Comparison of ENCODE assay signal across 19 mouse cellular contexts in genomic region chr4:97635757-97636292, GRCm38 (mm10).
A peak's percentile ranks its signal among the peaks of the same experiment; 100 is the strongest.
DNase-seq lines count a peak whose midpoint lies in the region; ATAC-seq and TF ChIP-seq lines count a peak whose summit lies in the region.
"Had no signal": no experiment of that assay in that cellular context is flagged by ENCODE, and none has a peak within 500 bp of the region (broad histone marks: within the 10 kb centered on the region; RNA-seq: fewer than 3 reads in every experiment).

No protein-coding gene starts in this region.

- H3K27me3 ChIP-seq in midbrain, embryonic 11.5 days (ENCODE audit: control insufficient read depth, insufficient read depth, low read length), result no peaks in the 10 kb centered on the region
- no peaks in the 10 kb centered on the region for H3K27me3 ChIP-seq in midbrain, embryonic 16.5 days (ENCODE audit: control insufficient read depth, insufficient read depth, low read depth, low read length)
- H3K27me3 ChIP-seq in forebrain, postnatal 0 days (ENCODE audit: insufficient read depth, low read length), result no peaks in the 10 kb centered on the region
- no peaks in the 10 kb centered on the region for H3K27me3 ChIP-seq in limb, embryonic 11.5 days (ENCODE audit: control insufficient read depth, insufficient read depth, low read length)
- H3K27me3 ChIP-seq in neural tube, embryonic 15.5 days (replicated peaks), result no peaks in the 10 kb centered on the region
- H3K27me3 ChIP-seq: limb, embryonic 15.5 days had no signal

- 0 out of 2 replicates have a peak, but pooled peaks have one; percentile 17 for ATAC-seq in midbrain, embryonic 11.5 days (ENCODE audit: low FRiP score)
- no peak for ATAC-seq in midbrain, embryonic 16.5 days
- peak; percentile 36; the same call in 1 of the 2 replicates for ATAC-seq in forebrain, postnatal 0 days
- no peak for ATAC-seq in limb, embryonic 11.5 days (ENCODE audit: insufficient number of reproducible peaks, low FRiP score, low TSS enrichment, low read depth)
- no peak for ATAC-seq in neural tube, embryonic 15.5 days (ENCODE audit: low FRiP score)

- no peak overlapping the region for H3K9ac ChIP-seq in midbrain, embryonic 11.5 days (ENCODE audit: low read length)
- H3K9ac ChIP-seq in midbrain, embryonic 16.5 days (ENCODE audit: low read depth, low read length), result no peak overlapping the region
- no peak overlapping the region for H3K9ac ChIP-seq in forebrain, postnatal 0 days
- no peak overlapping the region for H3K9ac ChIP-seq in limb, embryonic 11.5 days (ENCODE audit: low read length)
- H3K9ac ChIP-seq in neural tube, embryonic 15.5 days (replicated peaks), result no peak overlapping the region
- H3K9ac ChIP-seq: limb, embryonic 15.5 days had no signal

- no peak overlapping the region for H3K4me3 ChIP-seq in midbrain, embryonic 11.5 days (ENCODE audit: low read depth, low read length)
- no peak overlapping the region for H3K4me3 ChIP-seq in midbrain, embryonic 16.5 days (ENCODE audit: low read depth, low read length)
- no peak overlapping the region for H3K4me3 ChIP-seq in forebrain, postnatal 0 days (ENCODE audit: low read depth, low read length)
- H3K4me3 ChIP-seq in limb, embryonic 11.5 days (ENCODE audit: low read depth, low read length), result no peak overlapping the region
- no peak overlapping the region for H3K4me3 ChIP-seq in neural tube, embryonic 15.5 days (replicated peaks)
- H3K4me3 ChIP-seq: limb, embryonic 15.5 days; myocyte had no signal

- no peak for DNase-seq in midbrain, embryonic 11.5 days (ENCODE audit: low spot score, missing footprints)
- no peak for DNase-seq in forebrain, postnatal 0 days
- no peak for DNase-seq in limb, embryonic 11.5 days (ENCODE audit: low spot score)
- DNase-seq in lung, postnatal 10 days, result no peak
- DNase-seq in layer of hippocampus, postnatal 14 days (ENCODE audit: low spot score in 2 of 2), result no peak
- DNase-seq in thymus, postnatal 4 days, result no peak
- DNase-seq: adrenal gland, adult 8-10 months; cerebellum, postnatal 25 days; heart, adult 18-20 months; kidney, adult 18-20 months; kidney, postnatal 36 days; lung, adult 18-20 months; spleen, adult 18-20 months; thymus, postnatal 36 days had no signal

- H3K9me3 ChIP-seq in midbrain, embryonic 11.5 days (ENCODE audit: control insufficient read depth, low read length), result no peaks in the 10 kb centered on the region
- no peaks in the 10 kb centered on the region for H3K9me3 ChIP-seq in midbrain, embryonic 16.5 days (replicated peaks; ENCODE audit: control insufficient read depth, low read length, poor library complexity, severe bottlenecking)
- H3K9me3 ChIP-seq in forebrain, postnatal 0 days (ENCODE audit: low read length), result no peaks in the 10 kb centered on the region
- H3K9me3 ChIP-seq in limb, embryonic 11.5 days (ENCODE audit: control insufficient read depth, low read length), result no peaks in the 10 kb centered on the region
- no peaks in the 10 kb centered on the region for H3K9me3 ChIP-seq in neural tube, embryonic 15.5 days (replicated peaks)
- H3K9me3 ChIP-seq: limb, embryonic 15.5 days had no signal

- no peak overlapping the region for H3K27ac ChIP-seq in midbrain, embryonic 11.5 days (ENCODE audit: low read depth, low read length)
- H3K27ac ChIP-seq in midbrain, embryonic 16.5 days (ENCODE audit: low read length), result no peak overlapping the region
- H3K27ac ChIP-seq in forebrain, postnatal 0 days (ENCODE audit: low read depth, low read length), result 0 out of 2 replicates have a peak overlapping the region, but pooled peaks have one; percentile 3
- peak overlapping the region; percentile 76 for H3K27ac ChIP-seq in limb, embryonic 11.5 days (replicated peaks; ENCODE audit: low read depth, low read length)
- H3K27ac ChIP-seq in neural tube, embryonic 15.5 days (replicated peaks), result 0 out of 2 replicates have a peak overlapping the region, but pooled peaks have one; percentile 14
- H3K27ac ChIP-seq: limb, embryonic 15.5 days; macrophage had no signal

- 68% methylated on average over 1 of the region's 1 CpGs for whole genome bisulfite sequencing in midbrain, embryonic 11.5 days
- 59% methylated on average over 1 of the region's 1 CpGs for WGBS in midbrain, embryonic 16.5 days
- 30% methylated on average over 1 of the region's 1 CpGs for WGBS in forebrain, postnatal 0 days
- WGBS in limb, embryonic 11.5 days, result 49% methylated on average over 1 of the region's 1 CpGs
- 47% methylated on average over 1 of the region's 1 CpGs for WGBS in neural tube, embryonic 15.5 days

- H3K4me1 ChIP-seq in midbrain, embryonic 11.5 days (ENCODE audit: control insufficient read depth, insufficient read depth, low read length), result peaks cover 7% of the 10 kb centered on the region
- peaks cover 3% of the 10 kb centered on the region; the same call in 1 of the 2 replicates for H3K4me1 ChIP-seq in midbrain, embryonic 16.5 days (ENCODE audit: control insufficient read depth, insufficient read depth, low read length)
- H3K4me1 ChIP-seq in forebrain, postnatal 0 days (ENCODE audit: insufficient read depth), result peaks cover 8% of the 10 kb centered on the region; the same call in 1 of the 2 replicates
- H3K4me1 ChIP-seq in limb, embryonic 11.5 days (ENCODE audit: control insufficient read depth, insufficient read depth, low read length), result peaks cover 30% of the 10 kb centered on the region
- H3K4me1 ChIP-seq in neural tube, embryonic 15.5 days, result peaks cover 12% of the 10 kb centered on the region

- TF ChIP-seq CTCF in forebrain, postnatal 0 days (IDR thresholded peaks at IDR 0.05; ENCODE audit: low read depth), result no peak

- H3K36me3 ChIP-seq in midbrain, embryonic 11.5 days (ENCODE audit: control insufficient read depth, insufficient read depth, low read length), result no peaks in the 10 kb centered on the region
- H3K36me3 ChIP-seq in midbrain, embryonic 16.5 days (ENCODE audit: control insufficient read depth, insufficient read depth, low read length), result no peaks in the 10 kb centered on the region
- no peaks in the 10 kb centered on the region for H3K36me3 ChIP-seq in forebrain, postnatal 0 days (ENCODE audit: insufficient read depth)
- no peaks in the 10 kb centered on the region for H3K36me3 ChIP-seq in limb, embryonic 11.5 days (ENCODE audit: control insufficient read depth, insufficient read depth, low read length)
- no peaks in the 10 kb centered on the region for H3K36me3 ChIP-seq in neural tube, embryonic 15.5 days
- H3K36me3 ChIP-seq: limb, embryonic 15.5 days had no signal

- H3K4me2 ChIP-seq in midbrain, embryonic 11.5 days, result no peak overlapping the region
- H3K4me2 ChIP-seq in midbrain, embryonic 16.5 days (ENCODE audit: low read length), result no peak overlapping the region
- H3K4me2 ChIP-seq in forebrain, postnatal 0 days (ENCODE audit: low read depth), result no peak overlapping the region
- no peak overlapping the region for H3K4me2 ChIP-seq in limb, embryonic 11.5 days (ENCODE audit: low read depth, severe bottlenecking)
- no peak overlapping the region for H3K4me2 ChIP-seq in neural tube, embryonic 15.5 days
- H3K4me2 ChIP-seq: limb, embryonic 15.5 days had no signal

Comparison
In these comparisons a context has a peak if more than half of its experiments do, and no peak if none do; other contexts are left out.
1. ATAC-seq: peak in midbrain, embryonic 11.5 days (single experiment) and forebrain, postnatal 0 days (single experiment); none in midbrain, embryonic 16.5 days (single experiment), limb, embryonic 11.5 days (single experiment) and neural tube, embryonic 15.5 days (single experiment).
2. H3K27ac ChIP-seq: peak in forebrain, postnatal 0 days (single experiment), limb, embryonic 11.5 days (single experiment) and neural tube, embryonic 15.5 days (single experiment); none in midbrain, embryonic 11.5 days (single experiment) and midbrain, embryonic 16.5 days (single experiment).